Mouse (Mus musculus): ENCODE data around the gene Tor1a.
"Not testable (repeated sequence)": the region's sequence is repeated elsewhere in the genome, so short reads cannot be mapped to it uniquely, and the experiment has no call there.

Gene Tor1a

GRCm38 (mm10) chr2:30918780-30919329, 48.9 kb downstream of the Tor1a start:
- peak; percentile 49 for DNase-seq (ENCODE audit: low read depth, low spot score)

GRCm38 (mm10) chr2:30918126-30918525, 49.6 kb downstream of the Tor1a start:
- DNase-seq (ENCODE audit: low read depth, low spot score), result peak; percentile 65

- DNase-seq (ENCODE audit: low read depth, low spot score), result peak; percentile 83
Measured at GRCm38 (mm10) chr2:30917649-30918048, 50.1 kb downstream of the Tor1a start.

- not testable (repeated sequence) for DNase-seq (ENCODE audit: low read depth, low spot score)
Measured at GRCm38 (mm10) chr2:30915933-30916332, 51.8 kb downstream of the Tor1a start.

GRCm38 (mm10) chr2:30915376-30915775, 52.4 kb downstream of the Tor1a start:
- DNase-seq (ENCODE audit: low read depth, low spot score), result no peak

- DNase-seq (ENCODE audit: low read depth, low spot score), result no peak
Measured at GRCm38 (mm10) chr2:30914836-30915235, 52.9 kb downstream of the Tor1a start.

- DNase-seq (ENCODE audit: low read depth, low spot score), result peak; percentile 53
Measured at GRCm38 (mm10) chr2:30913022-30913421, 54.7 kb downstream of the Tor1a start.

GRCm38 (mm10) chr2:30912291-30912773, 55.4 kb downstream of the Tor1a start:
- DNase-seq (ENCODE audit: low read depth, low spot score), result peak; percentile 79
